Mouse (Mus musculus): Measurements from ENCODE around the gene Adora1. TPM values are rescaled to one million over a fixed set of nuclear protein-coding genes. Genes with fewer than 3 reads are reported as not detected.

The Adora1 gene
- total RNA-seq, 2 experiments from 2014 or later, result 0.90 to 0.96 TPM

DNA sequence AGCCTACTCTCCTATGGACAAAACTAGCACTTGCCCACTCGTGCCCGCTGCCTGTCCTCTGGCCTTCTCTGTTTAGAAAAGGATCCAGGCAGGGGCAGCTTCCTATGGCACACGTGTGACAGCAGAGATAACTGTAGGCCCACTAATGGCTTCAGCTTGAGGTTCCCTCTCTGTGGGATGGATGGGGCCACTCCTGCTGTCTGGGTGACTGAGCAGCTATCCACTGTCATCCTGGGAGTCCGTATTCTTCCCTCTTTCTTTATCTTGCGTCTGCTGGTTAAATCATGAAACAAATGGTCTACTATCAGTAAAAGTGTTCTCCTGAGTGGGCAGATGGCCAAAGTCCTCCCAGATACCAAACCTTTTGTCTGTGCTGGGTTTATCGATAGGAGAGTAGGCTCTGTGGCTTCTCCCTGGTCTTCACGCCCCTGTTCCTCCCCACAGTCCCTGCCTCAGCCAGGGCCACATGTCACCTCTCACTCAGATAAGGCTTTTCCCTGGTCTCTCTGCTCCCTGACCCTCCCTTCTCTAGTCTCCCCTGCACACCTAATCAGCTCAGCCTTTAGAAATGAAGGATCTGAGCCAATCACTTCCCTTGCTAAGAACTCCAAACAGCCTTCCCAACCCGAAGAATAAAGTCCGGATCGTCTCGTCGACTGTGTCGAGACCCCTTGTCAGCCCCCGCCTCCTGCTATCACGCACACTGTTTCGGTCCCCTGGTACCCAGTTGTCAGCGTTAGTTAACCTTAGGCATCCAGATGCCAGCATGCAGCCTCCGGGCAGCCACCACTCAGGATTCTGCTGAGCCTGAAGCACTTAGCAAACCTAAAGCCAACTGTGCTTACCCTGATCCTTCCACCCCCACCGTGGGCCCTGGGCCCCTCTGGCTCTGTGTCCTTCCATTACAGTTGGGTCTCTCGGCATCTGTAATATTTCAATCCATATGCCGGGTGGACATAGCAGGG lies 82.3 kb downstream of the Adora1 start:
- no peak for DNase-seq

DNA sequence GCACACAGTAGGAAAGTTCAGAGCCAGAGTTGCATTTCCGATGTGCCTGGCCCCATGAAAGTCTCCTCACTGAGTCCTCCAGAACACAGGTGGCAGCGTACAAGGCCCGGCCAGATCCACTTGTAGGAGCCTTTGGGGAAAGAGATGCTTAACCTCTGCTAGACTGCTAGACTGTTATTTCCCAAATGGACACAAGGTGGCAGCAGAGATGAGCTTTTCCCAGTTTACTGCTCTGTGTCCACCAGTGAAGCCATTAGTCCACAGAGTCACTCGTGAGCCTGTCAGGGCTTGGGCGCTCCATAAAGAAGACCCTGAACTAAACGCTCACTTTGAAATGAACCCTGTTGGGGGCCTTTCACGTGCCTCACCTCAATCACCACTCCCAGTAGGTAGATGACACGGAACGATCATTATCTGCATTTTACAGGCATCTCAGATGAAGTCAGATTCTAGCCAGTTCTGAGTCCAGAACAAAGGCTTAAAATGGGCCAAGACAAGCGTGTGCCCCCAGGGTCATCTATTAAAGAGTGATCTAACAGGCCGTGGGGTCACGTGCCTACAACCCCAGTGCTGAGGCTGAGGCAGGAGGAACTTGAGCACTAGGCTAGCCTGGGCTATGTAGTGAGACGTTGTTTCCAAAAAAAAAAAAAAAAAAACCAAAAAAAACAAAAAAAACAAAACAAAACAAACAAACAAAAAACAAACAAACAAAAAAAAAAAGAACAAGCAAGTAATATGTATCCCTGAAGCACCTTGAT lies 83.4 kb downstream of the Adora1 start:
- peak; percentile 73 for DNase-seq

DNA sequence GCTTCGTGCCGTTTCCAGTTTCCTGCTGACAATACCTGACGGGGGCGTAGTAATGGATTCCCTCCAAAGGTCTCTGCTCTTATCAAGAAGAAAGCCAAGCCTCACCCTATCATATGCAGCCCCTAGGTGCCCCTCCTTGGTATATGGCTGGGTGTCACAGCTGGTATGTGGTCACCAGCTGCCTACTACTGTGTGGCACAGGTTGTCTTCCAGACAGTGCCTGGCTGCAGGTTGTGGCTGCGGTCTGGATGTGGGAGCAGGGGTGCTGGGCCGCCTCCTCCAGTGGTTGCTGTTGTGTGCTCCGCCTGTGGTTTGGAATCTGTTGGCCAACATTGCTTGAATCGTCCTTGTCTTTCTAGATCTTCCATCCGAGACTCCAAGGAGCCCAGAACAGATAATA lies 84.5 kb downstream of the Adora1 start:
- DNase-seq, result no peak

DNA sequence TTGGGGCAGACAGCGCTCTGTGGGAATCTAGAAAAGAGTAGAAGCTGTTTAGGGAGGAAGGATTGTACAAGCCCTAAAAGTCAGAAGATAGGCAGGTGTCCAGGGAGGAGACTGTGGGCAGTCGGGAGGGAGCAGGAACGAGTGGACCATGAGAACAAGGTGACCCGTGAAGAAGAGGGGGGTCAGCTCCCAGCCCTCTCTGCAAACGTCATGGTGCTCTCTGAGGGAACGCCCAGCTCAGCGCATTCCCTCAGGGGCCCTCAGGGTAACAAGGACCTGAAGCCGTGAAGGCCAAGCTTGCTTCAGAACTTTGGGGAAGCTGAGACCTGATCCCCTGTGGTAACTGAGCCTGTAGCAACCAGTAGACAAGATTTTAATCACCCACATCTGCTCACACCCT lies 85.2 kb downstream of the Adora1 start:
- no peak for DNase-seq

Other genes starting within 250 kb of the Adora1 start
- gene Fmod, start 198.2 kb downstream of the Adora1 start, total RNA-seq (2021), result 100 to 1,000 TPM; 214 to 221 TPM
- 10 to 100 TPM; 25.0 to 30.4 TPM for gene Btg2, start 156.3 kb downstream of the Adora1 start, total RNA-seq (2021)
- under 1 TPM in 1 of 2 experiments, not detected in 1; 0.16 TPM for gene Chit1, start 124.2 kb downstream of the Adora1 start, total RNA-seq (2021)
- gene Chil1, start 53.3 kb downstream of the Adora1 start, total RNA-seq (2021), result 1 to 10 TPM; 1.9 TPM
- 100 to 1,000 TPM; 204 to 410 TPM for gene Mybph, start 42.0 kb downstream of the Adora1 start, total RNA-seq (2021)
- 100 to 1,000 TPM; 135 to 142 TPM for gene Myog, start 54.6 kb upstream of the Adora1 start, total RNA-seq (2021)
- gene Ppfia4, start 97.5 kb upstream of the Adora1 start, total RNA-seq (2021), result 10 to 100 TPM; 11.2 to 13.7 TPM
- 10 to 100 TPM; 17.2 to 18.5 TPM for gene Tmem183a, start 126.5 kb upstream of the Adora1 start, total RNA-seq (2021)
- not detected for gene 4933406M09Rik, start 150.5 kb upstream of the Adora1 start, total RNA-seq (2021)
- 100 to 1,000 TPM; 108 to 116 TPM for gene Cyb5r1, start 170.1 kb upstream of the Adora1 start, total RNA-seq (2021)
- 100 to 1,000 TPM; 108 to 117 TPM for gene Adipor1, start 179.9 kb upstream of the Adora1 start, total RNA-seq (2021)
- 10 to 100 TPM; 10.1 to 10.7 TPM for gene Klhl12, start 220.1 kb upstream of the Adora1 start, total RNA-seq (2021)

All from gastrocnemius, postnatal 10 days (tissue).